Mouse (Mus musculus) bone marrow macrophage, adult 2 months (primary cell): ENCODE measurements around the gene Rgs4.

Experiments used
- CTCF ChIP-seq: IDR thresholded peaks from 2 replicates; pipeline ENCODE4 v1.5.1; 2012; ENCODE audit warnings: low read depth, mild to moderate bottlenecking, low read length, moderate library complexity
- POLR2A ChIP-seq: IDR thresholded peaks from 2 replicates; pipeline ENCODE4 v1.6.1; 2012; ENCODE audit warnings: mild to moderate bottlenecking, low read depth, low read length, borderline replicate concordance

GRCm38 (mm10) chr1:169695356-169695755 lies 52.1 kb downstream of the Rgs4 start:
- TF ChIP-seq CTCF: no peak
- TF ChIP-seq POLR2A: no peak
